Mouse (Mus musculus) cerebellum, adult 18-20 months (tissue): ENCODE measurements around the gene Stub1.
A peak's percentile ranks its signal among the peaks of the same experiment; 100 is the strongest.

Source experiments
- DNase-seq, 2 experiments: peaks; one replicate each; pipeline ENCODE4 v3.0.0; 2021

The Stub1 gene

GRCm38 (mm10) chr17:25867836-25868600 is 34.8 kb upstream of the Stub1 start:
- peak in 1 of 2 experiments; percentile 44 for DNase-seq

- DNase-seq: no peak
Measured at GRCm38 (mm10) chr17:25867509-25867835, 34.3 kb upstream of the Stub1 start.

- no peak for DNase-seq
Measured at GRCm38 (mm10) chr17:25866172-25866571, 33.0 kb upstream of the Stub1 start.

- DNase-seq: no peak
Measured at GRCm38 (mm10) chr17:25865288-25865687, 32.1 kb upstream of the Stub1 start.

GRCm38 (mm10) chr17:25864311-25864710 is 31.1 kb upstream of the Stub1 start:
- DNase-seq: no peak

- no peak for DNase-seq
Measured at GRCm38 (mm10) chr17:25863681-25864080, 30.5 kb upstream of the Stub1 start.

GRCm38 (mm10) chr17:25861704-25862612 is 28.8 kb upstream of the Stub1 start:
- no peak for DNase-seq

GRCm38 (mm10) chr17:25860832-25861703 is 27.9 kb upstream of the Stub1 start, which contains the start of gene Wdr90:
Gene Wdr90 (minus strand): TSS chr17:25861501.
- DNase-seq: peak; percentile 92 to 93

GRCm38 (mm10) chr17:25860229-25860628 is 27.0 kb upstream of the Stub1 start:
- no peak for DNase-seq

GRCm38 (mm10) chr17:25844396-25844901 is 11.2 kb upstream of the Stub1 start, which contains the start of gene Rhot2:
Gene Rhot2 (minus strand): TSS chr17:25844851.
- DNase-seq: peak; percentile 93 to 98

GRCm38 (mm10) chr17:25843636-25844395 is 10.6 kb upstream of the Stub1 start:
- peak in 1 of 2 experiments; percentile 50 for DNase-seq

- DNase-seq: no peak
Measured at GRCm38 (mm10) chr17:25843122-25843521, 9.9 kb upstream of the Stub1 start.

- no peak for DNase-seq
Measured at GRCm38 (mm10) chr17:25842509-25842908, 9.3 kb upstream of the Stub1 start.

GRCm38 (mm10) chr17:25841117-25841880 is 8.1 kb upstream of the Stub1 start, which contains the start of gene Gm20683:
Gene Gm20683 (minus strand): TSS chr17:25841763.
- DNase-seq: no peak

- no peak for DNase-seq
Measured at GRCm38 (mm10) chr17:25840519-25840918, 7.3 kb upstream of the Stub1 start.

- DNase-seq: no peak
Measured at GRCm38 (mm10) chr17:25839455-25840235, 6.4 kb upstream of the Stub1 start.

GRCm38 (mm10) chr17:25838904-25839303 is 5.7 kb upstream of the Stub1 start:
- DNase-seq: no peak

- DNase-seq: peak in 1 of 2 experiments; percentile 25
Measured at GRCm38 (mm10) chr17:25837533-25837932, 4.3 kb upstream of the Stub1 start.

- peak; percentile 87 to 90 for DNase-seq
Measured at GRCm38 (mm10) chr17:25837076-25837410, 3.8 kb upstream of the Stub1 start, which contains the start of gene Rhbdl1. Gene Rhbdl1 (minus strand): TSS chr17:25837295.
